Mouse (Mus musculus) limb, embryonic 11.5 days (tissue): ENCODE results near the gene Gm28961. TPM values are rescaled to one million over a fixed set of nuclear protein-coding genes. Genes with fewer than 3 reads are reported as not detected.
"Not testable (repeated sequence)": the region's sequence is repeated elsewhere in the genome, so short reads cannot be mapped to it uniquely, and the experiment has no call there.

Experiments
- ATAC-seq: fragments of 200-750 bp; cut with Nextera tagmentation; 2 replicates; pipeline ENCODE4 v1.8.0; 2017; ENCODE audit warnings: low read depth; ENCODE audit not compliant: insufficient number of reproducible peaks, low FRiP score, low TSS enrichment
- DNase-seq: peaks from one replicate; pipeline ENCODE4 v3.0.0-alpha.2; 2015; ENCODE audit warnings: low spot score
- H3K27ac ChIP-seq: fragments of 300-500 bp; sonication (generic); replicated peaks from 2 replicates; pipeline ENCODE4 v1.5.1; 2014; ENCODE audit warnings: low read depth, mild to moderate bottlenecking, low read length
- H3K27me3 ChIP-seq: fragments of 300-500 bp; sonication (generic); 2 replicates; pipeline ENCODE4 v1.6.1; 2014; ENCODE audit warnings: mild to moderate bottlenecking, low read length, mixed read lengths; ENCODE audit not compliant: control insufficient read depth, insufficient read depth
- H3K36me3 ChIP-seq: fragments of 300-500 bp; sonication (generic); 2 replicates; pipeline ENCODE4 v1.6.1; 2014; ENCODE audit warnings: mild to moderate bottlenecking, low read length, moderate library complexity, mixed read lengths; ENCODE audit not compliant: control insufficient read depth, insufficient read depth
- H3K4me1 ChIP-seq: fragments of 300-500 bp; sonication (generic); 2 replicates; pipeline ENCODE4 v1.6.1; 2014; ENCODE audit warnings: low read length, mixed read lengths; ENCODE audit not compliant: control insufficient read depth, insufficient read depth
- H3K4me2 ChIP-seq: fragments of 300-500 bp; sonication (generic); 2 replicates; pipeline ENCODE4 v1.6.1; 2014; ENCODE audit warnings: low read depth, mild to moderate bottlenecking, moderate library complexity; ENCODE audit not compliant: severe bottlenecking
- H3K4me3 ChIP-seq: fragments of 300-500 bp; sonication (generic); 2 replicates; pipeline ENCODE4 v1.5.1; 2014; ENCODE audit warnings: low read depth, low read length
- H3K9ac ChIP-seq: fragments of 300-500 bp; sonication (generic); 2 replicates; pipeline ENCODE4 v1.6.1; 2014; ENCODE audit warnings: mild to moderate bottlenecking, low read length
- H3K9me3 ChIP-seq: fragments of 300-500 bp; sonication (generic); 2 replicates; pipeline ENCODE4 v1.6.1; 2016; ENCODE audit warnings: low read length; ENCODE audit not compliant: control insufficient read depth
- WGBS: fragments of 180-500 bp; shearing (Covaris S2); extraction: QIAGEN DNeasy Blood & Tissue Kit; methylation state at CpG from one replicate; pipeline ENCODE4 v1.1.7; 2014; 5-methylcytosine and 5-hydroxymethylcytosine counted together
- polyA plus RNA-seq: library from polyadenylated mRNA; unstranded; fragments of >200 nt; fragmentation: Nextera tagmentation; extraction: Ambion mirVana; gene quantifications from 2 replicates; pipeline ENCODE4 v1.2.1, GENCODE M21; 2014

Gm28961 gene
- polyA plus RNA-seq = not detected in 2 replicates

- not testable (repeated sequence) for ATAC-seq, H3K4me2 ChIP-seq, H3K4me1 ChIP-seq, H3K27me3 ChIP-seq, H3K27ac ChIP-seq, H3K36me3 ChIP-seq, H3K4me3 ChIP-seq, DNase-seq, H3K9me3 ChIP-seq, H3K9ac ChIP-seq
- no CpG with 5 or more reads among the region's 6 CpGs for WGBS
Observed at GRCm38 (mm10) chrY:57705397-57705796, at the start of gene Gm28961. Gene Gm28961 (plus strand): TSS chrY:57705697.

Other genes with a start within 250 kb of the Gm28961 start
- gene Gm21943, start 172.0 kb upstream of the Gm28961 start, polyA plus RNA-seq = not detected in 2 replicates